Mouse (Mus musculus) MEL (cell line): Measurements from ENCODE around the gene Rpl5. TPM values are rescaled to one million over a fixed set of nuclear protein-coding genes. Genes with fewer than 3 reads are reported as not detected.

Source experiments
- DNase-seq: peaks from one replicate; pipeline ENCODE4 v3.0.0; 2011; ENCODE audit warnings: low read depth, low spot score
- H3K27ac ChIP-seq: 2 replicates; pipeline ENCODE4 v1.5.1; 2012; ENCODE audit warnings: low read depth, mild to moderate bottlenecking, control low read depth, low read length, moderate library complexity; ENCODE audit not compliant: control insufficient read depth
- H3K27me3 ChIP-seq, 2 experiments: fragments of 150-350 bp in 1 of 2; sonication (generic) in 1 of 2; 2 replicates each; pipeline ENCODE4 v1.6.1; 2012; ENCODE audit warnings: low read length in 2 of 2, mild to moderate bottlenecking in 2 of 2, improper control_type of control experiment in 1 of 2, moderate library complexity in 1 of 2; ENCODE audit not compliant: insufficient read depth in 2 of 2, control insufficient read depth in 1 of 2
- H3K36me3 ChIP-seq, 2 experiments: 2 replicates each; pipeline ENCODE4 v1.6.1; 2012 to 2014; ENCODE audit warnings: low read length in 2 of 2, improper control_type of control experiment in 1 of 2, inconsistent platforms in 1 of 2, mild to moderate bottlenecking in 1 of 2; ENCODE audit not compliant: insufficient read depth in 2 of 2, control insufficient read depth in 1 of 2
- H3K4me1 ChIP-seq, 2 experiments: fragments of 150-350 bp in 1 of 2; sonication (generic) in 1 of 2; 2 replicates each; pipeline ENCODE4 v1.6.1; 2012; ENCODE audit warnings: low read length in 2 of 2, improper control_type of control experiment in 1 of 2, mild to moderate bottlenecking in 1 of 2; ENCODE audit not compliant: insufficient read depth in 2 of 2, control insufficient read depth in 1 of 2
- H3K4me3 ChIP-seq, 2 experiments: fragments of 150-350 bp in 1 of 2; sonication (generic) in 1 of 2; 2 replicates each; pipeline ENCODE4 v1.5.1; 2012; ENCODE audit warnings: low read depth in 2 of 2, low read length in 2 of 2, mild to moderate bottlenecking in 2 of 2, moderate library complexity in 2 of 2, control low read depth in 1 of 2, improper control_type of control experiment in 1 of 2; ENCODE audit not compliant: control insufficient read depth in 1 of 2, insufficient read depth in 1 of 2
- H3K79me2 ChIP-seq: 2 replicates; pipeline ENCODE4 v1.6.1; 2012; ENCODE audit warnings: mild to moderate bottlenecking, low read length, moderate library complexity; ENCODE audit not compliant: control insufficient read depth, poor library complexity, insufficient read depth
- H3K9ac ChIP-seq: 2 replicates; pipeline ENCODE4 v1.6.1; 2012; ENCODE audit warnings: low read depth, mild to moderate bottlenecking, control low read depth, low read length, moderate library complexity; ENCODE audit not compliant: control insufficient read depth, poor library complexity, severe bottlenecking
- H3K9me3 ChIP-seq: fragments of 150-350 bp; sonication (generic); replicated peaks from 2 replicates; pipeline ENCODE4 v1.6.1; 2012; ENCODE audit warnings: mild to moderate bottlenecking, low read length, improper control_type of control experiment, moderate library complexity; ENCODE audit not compliant: insufficient read depth
- ELF1 ChIP-seq: IDR thresholded peaks from 2 replicates; pipeline ENCODE4 v1.6.1; 2014; ENCODE audit warnings: low read depth, mild to moderate bottlenecking, inconsistent platforms, low read length, improper control_type of control experiment, moderate library complexity
- NRF1 ChIP-seq: IDR thresholded peaks from 2 replicates; pipeline ENCODE4 v1.6.1; 2014; ENCODE audit warnings: low read depth, mild to moderate bottlenecking, inconsistent platforms, low read length, improper control_type of control experiment, moderate library complexity; ENCODE audit not compliant: poor library complexity, insufficient read depth, severe bottlenecking
- TBP ChIP-seq: IDR thresholded peaks from 2 replicates; pipeline ENCODE4 v1.8.0; 2011; ENCODE audit warnings: low read depth, low read length, improper control_type of control experiment
- UBTF ChIP-seq: IDR thresholded peaks from 2 replicates; pipeline ENCODE4 v1.6.1; 2012; ENCODE audit warnings: low read depth, mild to moderate bottlenecking, inconsistent platforms, low read length, improper control_type of control experiment, moderate library complexity, borderline replicate concordance; ENCODE audit not compliant: insufficient read depth
- polyA plus RNA-seq, 2 experiments: library from polyadenylated mRNA; stranded (reverse) in 1 of 2; unstranded in 1 of 2; fragments of >175 nt in 1 of 2; fragments of >200 nt in 1 of 2; gene quantifications; 2 replicates each; pipeline versions ENCODE4 v1.2.1 to v1.2.4; 2012; ENCODE audit warnings: low replicate concordance in 2 of 2, low read depth in 1 of 2; ENCODE audit not compliant: insufficient read length in 2 of 2, insufficient read depth in 1 of 2, missing spikeins in 1 of 2
- total RNA-seq: library from RNA; depleted of rRNA; stranded (reverse); fragments of 300-350 nt; gene quantifications from 2 replicates; pipeline ENCODE4 v1.2.3, GENCODE M21; 2012; rRNA removed

Gene Rpl5
- total and polyA plus RNA-seq, 3 experiments: 43.2 to 533 TPM; not detected in 1

DNA sequence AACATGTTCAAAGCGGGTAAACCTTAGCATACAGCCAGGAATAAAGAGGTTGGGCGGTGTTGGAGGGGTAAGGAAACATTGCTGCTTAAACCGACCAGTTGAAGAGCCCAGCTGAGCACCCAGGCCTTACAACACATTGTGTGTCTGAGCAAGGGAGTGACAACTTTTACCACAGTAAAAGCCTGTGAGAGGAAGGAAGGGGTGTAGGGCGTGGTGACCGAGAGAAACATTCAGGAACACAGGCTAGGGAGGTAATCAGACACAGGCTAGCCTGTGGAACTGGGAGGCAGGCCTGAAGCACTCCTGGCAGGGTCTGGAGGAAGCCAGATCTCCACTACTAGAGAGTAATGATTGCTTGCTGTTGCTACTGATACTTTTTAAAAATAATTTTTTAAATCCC is 50.3 kb downstream of the Rpl5 start:
- H3K27ac ChIP-seq: 0 out of 2 replicates have a peak overlapping the region, but pooled peaks have one; percentile 23
- peaks cover 6% of the 10 kb centered on the region; the same call in 1 of the 2 replicates for H3K79me2 ChIP-seq
- no peak overlapping the region for H3K4me3 ChIP-seq
- no peaks in the 10 kb centered on the region for H3K27me3 ChIP-seq
- no peak for TF ChIP-seq ELF1
- TF ChIP-seq NRF1: no peak
- TF ChIP-seq UBTF: no peak
- 0 out of 2 replicates have a peak, but pooled peaks have one; percentile 32 for TF ChIP-seq TBP
- DNase-seq: peak; percentile 72
- H3K4me1 ChIP-seq: peaks cover 18 to 28% of the 10 kb centered on the region in 2 experiments
- H3K9ac ChIP-seq: no peak overlapping the region
- peaks cover 1 to 16% of the 10 kb centered on the region in 2 experiments; a peak in 3 of 4 replicates for H3K36me3 ChIP-seq
- H3K9me3 ChIP-seq: no peaks in the 10 kb centered on the region; the same call in 1 of the 2 replicates

Other genes with a start within 250 kb of the Rpl5 start
- not detected in 2 replicates for gene Gfi1, start 174.5 kb upstream of the Rpl5 start, total RNA-seq
- gene Gfi1, start 174.5 kb upstream of the Rpl5 start, polyA plus RNA-seq: under 1 TPM in 1 of 2 experiments, not detected in 1; 0.04 TPM
- not detected in 2 replicates for gene Ube2d2b, start 70.4 kb upstream of the Rpl5 start, total RNA-seq
- gene Ube2d2b, start 70.4 kb upstream of the Rpl5 start, polyA plus RNA-seq: under 1 TPM in 1 of 2 experiments, not detected in 1; 0.08 TPM
- 4.6 and 5.4 TPM in 2 replicates for gene Evi5, start 25.4 kb upstream of the Rpl5 start, total RNA-seq
- gene Evi5, start 25.4 kb upstream of the Rpl5 start, polyA plus RNA-seq: 1 to 10 TPM in 1 of 2 experiments, not detected in 1; 8.4 TPM
- gene Fam69a, start 86.6 kb downstream of the Rpl5 start, total RNA-seq: 8.0 and 10.6 TPM in 2 replicates
- 1 to 10 TPM in 1 of 2 experiments, not detected in 1; 8.5 TPM for gene Fam69a, start 86.6 kb downstream of the Rpl5 start, polyA plus RNA-seq
- 99.7 and 103 TPM in 2 replicates for gene Mtf2, start 165.2 kb downstream of the Rpl5 start, total RNA-seq
- gene Mtf2, start 165.2 kb downstream of the Rpl5 start, polyA plus RNA-seq: 100 to 1,000 TPM in 1 of 2 experiments, 10 to 100 TPM in 1; 69.9 to 263 TPM
- gene Tmed5, start 232.1 kb downstream of the Rpl5 start, total RNA-seq: 55.5 and 63.1 TPM in 2 replicates
- 100 to 1,000 TPM in 1 of 2 experiments, 10 to 100 TPM in 1; 40.5 to 181 TPM for gene Tmed5, start 232.1 kb downstream of the Rpl5 start, polyA plus RNA-seq
- gene Ccdc18, start 232.4 kb downstream of the Rpl5 start, total RNA-seq: 2.3 and 3.6 TPM in 2 replicates
- gene Ccdc18, start 232.4 kb downstream of the Rpl5 start, polyA plus RNA-seq: 1 to 10 TPM in 1 of 2 experiments, not detected in 1; 3.0 TPM